Mouse (Mus musculus): Measurements from ENCODE around the gene Cxcr5. TPM values are rescaled to one million over a fixed set of nuclear protein-coding genes. Genes with fewer than 3 reads are reported as not detected.

Gene Cxcr5
- polyA plus RNA-seq, 1 experiment from 2014 or later: not detected

- ATAC-seq (replicated peaks; ENCODE audit: low FRiP score, low read depth) (peak; percentile 1; the same call in 1 of the 2 replicates), DNase-seq (ENCODE audit: low spot score) (peak; percentile 88)
- Histone ChIP-seq H3K27me3 (ENCODE audit: insufficient read depth, low read length) (no peaks in the 10 kb centered on the region), H3K27ac (peak overlapping the region; percentile 91), H3K9ac (ENCODE audit: low read depth, low read length) (peak overlapping the region; percentile 62), H3K9me3 (replicated peaks; ENCODE audit: low read length) (no peaks in the 10 kb centered on the region), H3K4me2 (ENCODE audit: low read length) (peak overlapping the region; percentile 76), H3K4me1 (replicated peaks; ENCODE audit: insufficient read depth, low read length) (peaks cover 52% of the 10 kb centered on the region), H3K36me3 (ENCODE audit: insufficient read depth, low read length) (0 out of 2 replicates have a peak, but pooled peaks cover 8% of the 10 kb centered on the region), H3K4me3 (replicated peaks; ENCODE audit: low read depth, low read length) (peak overlapping the region; percentile 41)
- peak; percentile 11; the same call in 1 of the 2 replicates for TF ChIP-seq CTCF (IDR thresholded peaks at IDR 0.05; ENCODE audit: low read depth)
- 4% methylated on average over 20 of the region's 20 CpGs for WGBS
These were observed 62.1 kb downstream of the Cxcr5 start for GRCm38 (mm10) chr9:44499356-44500162.

GRCm38 (mm10) chr9:44498421-44499355 lies 63.0 kb downstream of the Cxcr5 start:
- 1% methylated on average over 58 of the region's 59 CpGs for WGBS

GRCm38 (mm10) chr9:44497624-44498377 lies 63.9 kb downstream of the Cxcr5 start:
- peak; percentile 86 for DNase-seq (ENCODE audit: low spot score)
- Histone ChIP-seq H3K9ac (ENCODE audit: low read depth, low read length) (peak overlapping the region; percentile 62), H3K27ac (peak overlapping the region; percentile 91), H3K36me3 (ENCODE audit: insufficient read depth, low read length) (0 out of 2 replicates have a peak, but pooled peaks cover 5% of the 10 kb centered on the region), H3K9me3 (replicated peaks; ENCODE audit: low read length) (no peaks in the 10 kb centered on the region), H3K27me3 (ENCODE audit: insufficient read depth, low read length) (no peaks in the 10 kb centered on the region), H3K4me1 (replicated peaks; ENCODE audit: insufficient read depth, low read length) (peaks cover 70% of the 10 kb centered on the region), H3K4me2 (ENCODE audit: low read length) (peak overlapping the region; percentile 76), H3K4me3 (replicated peaks; ENCODE audit: low read depth, low read length) (peak overlapping the region; percentile 41)
- TF ChIP-seq CTCF (IDR thresholded peaks at IDR 0.05; ENCODE audit: low read depth): no peak
- WGBS: 4% methylated on average over 11 of the region's 11 CpGs
- peak; percentile 15; the same call in 1 of the 2 replicates for ATAC-seq (replicated peaks; ENCODE audit: low FRiP score, low read depth)

More at GRCm38 (mm10) chr9:44498421-44499355, 63.0 kb downstream of the Cxcr5 start:
- ATAC-seq (replicated peaks; ENCODE audit: low FRiP score, low read depth) (peak; percentile 74), DNase-seq (ENCODE audit: low spot score) (peak; percentile 93)
- H3K4me2 ChIP-seq (ENCODE audit: low read length): peak overlapping the region; percentile 76
- TF ChIP-seq CTCF (IDR thresholded peaks at IDR 0.05; ENCODE audit: low read depth): peak; percentile 61
- H3K27me3 ChIP-seq (ENCODE audit: insufficient read depth, low read length): no peaks in the 10 kb centered on the region
- H3K27ac ChIP-seq: peak overlapping the region; percentile 91
- H3K4me3 ChIP-seq (replicated peaks; ENCODE audit: low read depth, low read length): peak overlapping the region; percentile 41
- peak overlapping the region; percentile 62 for H3K9ac ChIP-seq (ENCODE audit: low read depth, low read length)
- no peaks in the 10 kb centered on the region for H3K9me3 ChIP-seq (replicated peaks; ENCODE audit: low read length)
- H3K4me1 ChIP-seq (replicated peaks; ENCODE audit: insufficient read depth, low read length): peaks cover 61% of the 10 kb centered on the region
- 0 out of 2 replicates have a peak, but pooled peaks cover 5% of the 10 kb centered on the region for H3K36me3 ChIP-seq (ENCODE audit: insufficient read depth, low read length)

GRCm38 (mm10) chr9:44496803-44497461 lies 64.7 kb downstream of the Cxcr5 start:
- 52% methylated on average over 12 of the region's 12 CpGs for WGBS
- 0 out of 2 replicates have a peak overlapping the region, but pooled peaks have one; percentile 76 for H3K4me2 ChIP-seq (ENCODE audit: low read length)
- no peaks in the 10 kb centered on the region for H3K27me3 ChIP-seq (ENCODE audit: insufficient read depth, low read length)
- H3K9ac ChIP-seq (ENCODE audit: low read depth, low read length): peak overlapping the region; percentile 25; the same call in 1 of the 2 replicates
- peaks cover 76% of the 10 kb centered on the region for H3K4me1 ChIP-seq (replicated peaks; ENCODE audit: insufficient read depth, low read length)
- ATAC-seq (replicated peaks; ENCODE audit: low FRiP score, low read depth) (no peak), DNase-seq (ENCODE audit: low spot score) (no peak)
- no peaks in the 10 kb centered on the region for H3K9me3 ChIP-seq (replicated peaks; ENCODE audit: low read length)
- 0 out of 2 replicates have a peak, but pooled peaks cover 5% of the 10 kb centered on the region for H3K36me3 ChIP-seq (ENCODE audit: insufficient read depth, low read length)
- H3K27ac ChIP-seq: no peak overlapping the region
- H3K4me3 ChIP-seq (replicated peaks; ENCODE audit: low read depth, low read length): no peak overlapping the region
- TF ChIP-seq CTCF (IDR thresholded peaks at IDR 0.05; ENCODE audit: low read depth): no peak

- H3K36me3 ChIP-seq (ENCODE audit: insufficient read depth, low read length): 0 out of 2 replicates have a peak, but pooled peaks cover 3% of the 10 kb centered on the region
- H3K4me1 ChIP-seq (replicated peaks; ENCODE audit: insufficient read depth, low read length): peaks cover 85% of the 10 kb centered on the region
- no peak overlapping the region for H3K4me2 ChIP-seq (ENCODE audit: low read length)
- no peak overlapping the region for H3K9ac ChIP-seq (ENCODE audit: low read depth, low read length)
- TF ChIP-seq CTCF (IDR thresholded peaks at IDR 0.05; ENCODE audit: low read depth): no peak
- no peak overlapping the region for H3K27ac ChIP-seq
- no peaks in the 10 kb centered on the region for H3K27me3 ChIP-seq (ENCODE audit: insufficient read depth, low read length)
- no peaks in the 10 kb centered on the region for H3K9me3 ChIP-seq (replicated peaks; ENCODE audit: low read length)
- WGBS: 81% methylated on average over 10 of the region's 10 CpGs
- no peak overlapping the region for H3K4me3 ChIP-seq (replicated peaks; ENCODE audit: low read depth, low read length)
- ATAC-seq (replicated peaks; ENCODE audit: low FRiP score, low read depth) (no peak), DNase-seq (ENCODE audit: low spot score) (no peak)
These were observed 65.8 kb downstream of the Cxcr5 start for GRCm38 (mm10) chr9:44495810-44496344.
